Mouse (Mus musculus) cerebellum, adult 2 months (tissue): Measurements from ENCODE around the gene Tmcc1. TPM values are rescaled to one million over a fixed set of nuclear protein-coding genes. Genes with fewer than 3 reads are reported as not detected.

Experiments
- DNase-seq, 2 experiments: peaks; one replicate each; pipeline ENCODE4 v3.0.0; 2021
- H3K27ac ChIP-seq: fragments of 200-500 bp; 2 replicates; pipeline ENCODE4 v1.5.1; 2012; ENCODE audit warnings: low read length, control low read depth, inconsistent platforms; ENCODE audit not compliant: insufficient read depth
- H3K27me3 ChIP-seq: fragments of 200-500 bp; 2 replicates; pipeline ENCODE4 v1.6.1; 2012; ENCODE audit warnings: inconsistent platforms, mild to moderate bottlenecking, low read length, moderate library complexity; ENCODE audit not compliant: control insufficient read depth, insufficient read depth
- H3K4me1 ChIP-seq: fragments of 200-500 bp; 2 replicates; pipeline ENCODE4 v1.6.1; 2011; ENCODE audit warnings: low read length; ENCODE audit not compliant: control insufficient read depth, insufficient read depth
- H3K4me3 ChIP-seq: fragments of 200-500 bp; replicated peaks from 2 replicates; pipeline ENCODE3; 2011; ENCODE audit warnings: mild to moderate bottlenecking, low read depth, low read length, control low read depth; ENCODE audit not compliant: insufficient read depth
- CTCF ChIP-seq: fragments of 200-500 bp; IDR thresholded peaks from 2 replicates; pipeline ENCODE4 v1.5.1; 2011; ENCODE audit warnings: low read depth, mild to moderate bottlenecking, control low read depth, low read length, moderate library complexity, borderline replicate concordance; ENCODE audit not compliant: insufficient read depth
- POLR2A ChIP-seq: fragments of 200-500 bp; IDR thresholded peaks from 2 replicates; pipeline ENCODE4 v1.6.1; 2011; ENCODE audit warnings: low read length, control low read depth, borderline replicate concordance; ENCODE audit not compliant: insufficient read depth
- WGBS: fragments of 180-500 bp; shearing (Covaris S2); methylation state at CpG from one replicate; pipeline ENCODE4 v1.1.7; 2018; 5-methylcytosine and 5-hydroxymethylcytosine counted together
- polyA plus RNA-seq: library from polyadenylated mRNA; depleted of rRNA; stranded (reverse); fragments of >200 nt; gene quantifications from 2 replicates; pipeline ENCODE4 v1.2.3, GENCODE M21; 2012

The Tmcc1 gene
- polyA plus RNA-seq, 1 experiment, result 55.8 TPM

DNA sequence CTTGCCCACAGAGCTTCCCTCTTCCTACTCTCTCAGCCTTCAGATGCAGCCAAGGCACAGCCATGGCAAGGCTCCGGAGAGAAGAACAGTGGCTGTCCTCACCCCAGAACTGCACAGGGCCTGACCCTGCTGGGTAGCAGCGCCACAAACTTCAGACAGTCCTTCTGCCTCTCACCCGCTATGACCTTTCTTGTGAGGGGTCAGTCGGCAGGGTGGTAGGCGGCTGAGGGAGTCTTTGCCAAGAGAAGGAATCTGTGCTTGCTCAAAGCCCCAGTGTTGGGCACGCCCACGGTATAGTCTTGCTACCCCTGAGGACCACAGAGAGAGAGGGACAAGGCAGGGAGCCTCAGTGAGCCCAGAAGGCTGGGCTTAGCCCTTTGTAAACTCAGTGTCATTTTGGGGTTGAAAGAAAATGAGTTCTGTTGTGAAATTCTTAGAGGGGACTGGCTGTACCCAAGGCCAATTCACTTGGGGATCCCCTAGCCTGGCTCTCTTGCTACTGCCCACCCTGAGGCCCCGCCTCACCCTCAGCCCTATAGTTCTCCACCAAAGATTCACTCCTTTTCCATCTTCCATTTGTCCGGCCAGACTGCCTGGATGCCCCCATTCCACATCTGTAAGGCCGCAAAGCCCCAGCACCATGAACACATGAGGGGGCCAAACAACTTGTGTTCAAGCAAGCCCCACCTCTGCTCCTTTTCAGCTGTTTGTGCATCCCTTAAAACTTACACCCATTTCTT, 201.2 kb downstream of the Tmcc1 start:
- no peak overlapping the region for H3K4me3 ChIP-seq
- H3K4me1 ChIP-seq, result peaks cover 15% of the 10 kb centered on the region
- TF ChIP-seq POLR2A (no peak), CTCF (no peak)
- no peak overlapping the region for H3K27ac ChIP-seq
- H3K27me3 ChIP-seq, result no peaks in the 10 kb centered on the region
- no peak for DNase-seq
- 75% methylated on average over 10 of the region's 10 CpGs for WGBS

DNA sequence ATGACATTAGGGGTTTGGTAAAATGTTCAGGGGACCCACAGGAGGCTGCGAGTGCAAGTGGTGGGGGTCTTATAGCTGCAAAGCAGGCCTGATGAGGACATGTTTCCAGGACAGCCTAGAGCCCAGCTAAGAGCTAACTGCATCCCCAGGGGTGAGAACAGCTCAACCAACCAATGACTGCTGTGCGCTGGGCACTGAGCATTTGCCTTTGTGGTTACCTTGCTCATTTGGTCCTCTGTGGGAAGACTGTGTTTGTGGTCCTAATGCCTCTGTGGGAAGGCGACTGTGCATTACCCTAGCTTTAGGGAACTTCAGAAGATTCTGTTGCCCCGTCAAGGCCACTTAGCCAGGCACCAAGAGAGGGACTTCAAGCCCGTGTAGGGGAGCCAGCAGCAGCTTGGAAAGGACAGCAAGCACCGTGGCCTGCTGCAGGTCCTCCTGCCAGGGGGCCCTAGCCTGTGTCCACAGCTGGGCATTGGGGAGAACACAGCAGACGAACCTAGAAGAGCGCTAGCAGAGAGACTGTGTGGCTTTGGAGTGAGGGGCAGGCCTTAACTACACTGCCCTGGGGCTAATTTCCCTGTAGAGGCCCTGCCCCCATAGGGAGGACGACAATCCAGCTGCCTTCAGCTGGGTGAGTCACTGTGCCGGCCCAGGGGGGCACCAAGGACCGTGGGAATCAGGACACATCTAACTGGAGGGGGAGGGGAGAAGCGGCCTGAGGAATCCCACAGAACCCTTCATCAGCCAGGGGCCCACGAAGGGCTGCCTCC, 202.0 kb downstream of the Tmcc1 start:
- Histone ChIP-seq H3K27ac (no peak overlapping the region), H3K4me3 (no peak overlapping the region), H3K27me3 (no peaks in the 10 kb centered on the region), H3K4me1 (peaks cover 17% of the 10 kb centered on the region)
- 75% methylated on average over 13 of the region's 13 CpGs for WGBS
- no peak for DNase-seq
- TF ChIP-seq CTCF (no peak), POLR2A (no peak)

DNA sequence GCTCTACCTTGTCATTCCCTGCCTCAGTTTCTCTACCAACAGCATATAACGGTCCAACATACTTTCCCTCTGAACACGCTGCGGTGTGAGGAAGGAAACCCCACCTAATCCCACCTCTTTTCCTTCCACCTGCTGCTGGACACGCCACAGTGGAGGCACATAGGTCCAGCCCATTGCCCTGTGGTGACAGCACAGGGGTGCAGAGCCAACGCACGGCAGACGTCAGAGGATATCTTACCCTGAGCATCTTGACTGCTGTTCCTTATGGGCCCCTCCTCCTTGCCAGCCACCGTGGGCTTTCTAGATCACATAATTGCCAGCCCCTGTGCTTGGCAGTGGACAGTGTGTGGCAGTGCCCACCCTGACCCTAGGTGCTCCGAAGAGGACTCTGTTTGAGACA, 202.8 kb downstream of the Tmcc1 start:
- H3K4me1 ChIP-seq, result peaks cover 14% of the 10 kb centered on the region
- WGBS, result 78% methylated on average over 9 of the region's 9 CpGs
- no peak overlapping the region for H3K27ac ChIP-seq
- H3K27me3 ChIP-seq, result no peaks in the 10 kb centered on the region
- TF ChIP-seq POLR2A, result no peak
- TF ChIP-seq CTCF, result no peak
- no peak overlapping the region for H3K4me3 ChIP-seq
- DNase-seq, result no peak

DNA sequence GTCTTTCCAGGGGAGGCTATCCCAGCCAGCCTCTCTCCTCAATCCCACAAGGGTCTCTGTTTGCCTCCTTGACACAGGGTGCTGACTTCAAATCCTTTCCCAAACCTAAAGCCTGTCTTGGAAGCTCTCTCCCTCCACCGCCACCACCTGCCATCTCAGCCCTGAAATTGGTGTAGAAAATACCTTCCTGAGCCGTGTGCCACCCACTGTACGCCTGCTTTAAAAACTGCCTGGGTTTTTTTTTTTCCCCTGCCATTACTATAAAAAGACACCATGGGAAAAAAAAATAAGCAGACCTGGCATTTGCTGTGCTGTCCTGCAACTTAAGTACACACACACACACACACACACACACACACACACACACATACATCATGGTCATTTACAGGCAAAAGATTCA, 203.2 kb downstream of the Tmcc1 start:
- DNase-seq, result no peak
- Histone ChIP-seq H3K27ac (no peak overlapping the region), H3K27me3 (no peaks in the 10 kb centered on the region), H3K4me1 (peaks cover 14% of the 10 kb centered on the region), H3K4me3 (no peak overlapping the region)
- WGBS, result 80% methylated on average over 3 of the region's 3 CpGs
- TF ChIP-seq CTCF, result no peak
- no peak for TF ChIP-seq POLR2A

DNA sequence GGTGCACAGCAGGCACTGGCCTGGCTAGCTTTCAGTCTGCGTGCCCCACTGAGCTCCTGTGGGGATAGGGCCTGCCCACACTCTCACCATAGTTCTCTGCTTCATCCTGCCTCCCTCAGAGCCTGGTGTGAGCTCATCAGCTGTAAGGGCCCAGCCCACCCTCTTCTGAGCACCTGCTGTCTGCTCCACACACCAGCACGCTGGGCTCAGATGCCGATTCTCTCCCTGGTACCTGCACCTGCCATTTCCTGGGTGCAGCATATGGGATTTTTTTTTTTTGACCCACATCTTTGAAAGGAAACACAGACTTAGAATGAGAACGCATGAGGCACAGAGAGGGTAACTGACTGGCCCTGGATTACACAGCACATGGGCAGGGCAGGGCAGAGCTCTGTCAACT, 203.7 kb downstream of the Tmcc1 start:
- Histone ChIP-seq H3K4me1 (peaks cover 14% of the 10 kb centered on the region), H3K27ac (no peak overlapping the region), H3K4me3 (no peak overlapping the region), H3K27me3 (no peaks in the 10 kb centered on the region)
- 63% methylated on average over 4 of the region's 4 CpGs for WGBS
- DNase-seq, result no peak
- TF ChIP-seq POLR2A (no peak), CTCF (no peak)

DNA sequence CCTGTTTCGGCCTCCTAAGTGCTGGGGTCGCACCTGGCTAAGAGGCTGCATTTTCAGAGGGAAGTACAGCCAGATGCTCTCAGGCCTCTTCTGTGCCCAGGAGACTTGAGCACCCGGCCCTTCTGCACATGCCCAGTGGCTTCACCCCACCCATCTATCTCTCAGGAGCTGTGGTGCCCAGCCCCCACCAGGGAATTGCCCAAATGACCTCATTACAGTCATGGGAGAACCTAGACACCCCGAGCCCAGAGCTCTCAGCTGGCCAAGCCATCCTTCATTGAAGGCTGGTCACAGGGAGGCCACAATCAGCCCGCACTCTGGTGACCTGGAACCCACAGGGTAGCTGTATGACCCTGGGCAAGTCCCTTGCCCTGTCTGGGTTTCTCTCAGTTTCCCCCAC, 204.3 kb downstream of the Tmcc1 start:
- DNase-seq, result no peak
- Histone ChIP-seq H3K4me3 (no peak overlapping the region), H3K27ac (no peak overlapping the region), H3K27me3 (no peaks in the 10 kb centered on the region), H3K4me1 (peaks cover 14% of the 10 kb centered on the region)
- TF ChIP-seq CTCF, result no peak
- no peak for TF ChIP-seq POLR2A
- WGBS, result 86% methylated on average over 5 of the region's 5 CpGs

DNA sequence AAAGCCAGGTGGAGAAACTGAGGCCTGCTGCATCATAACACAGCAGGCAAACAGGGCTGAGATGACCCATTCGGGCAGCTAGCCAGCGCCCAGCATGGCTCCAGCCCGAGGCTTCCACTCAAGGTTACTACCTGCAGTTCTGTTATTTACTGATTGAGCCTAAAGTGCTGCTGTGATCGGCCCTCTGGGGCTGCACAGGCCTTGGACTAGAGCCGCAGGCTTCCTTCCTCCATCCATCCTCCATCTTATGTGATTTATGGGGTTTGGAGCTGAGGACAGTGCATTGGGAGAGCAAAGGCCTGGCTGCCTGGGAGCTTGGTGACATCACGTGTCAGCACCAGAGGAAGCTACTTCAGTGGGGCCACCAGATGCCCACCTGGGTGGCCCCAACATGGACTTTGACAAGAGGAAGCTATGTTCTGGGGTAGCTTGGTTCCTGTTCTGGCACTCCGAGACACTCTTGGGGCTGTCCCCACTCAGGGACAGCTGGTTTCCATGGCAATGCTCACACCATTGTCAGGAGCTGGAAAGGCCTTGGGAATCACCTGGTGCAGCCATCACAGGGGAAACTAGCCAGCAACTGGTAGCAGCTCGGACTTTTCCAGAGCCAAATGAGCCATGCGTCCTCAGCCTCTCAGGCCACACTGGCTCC, 206.1 kb downstream of the Tmcc1 start:
- Histone ChIP-seq H3K4me3 (no peak overlapping the region), H3K27ac (no peak overlapping the region), H3K27me3 (no peaks in the 10 kb centered on the region), H3K4me1 (peaks cover 11% of the 10 kb centered on the region)
- WGBS, result 41% methylated on average over 9 of the region's 9 CpGs
- TF ChIP-seq POLR2A, result no peak
- TF ChIP-seq CTCF, result no peak
- DNase-seq, result peak; percentile 41 to 47
